Mouse (Mus musculus) bone marrow macrophage, adult 2 months (primary cell): Measurements from ENCODE around the gene Smarcc1. TPM values are rescaled to one million over a fixed set of nuclear protein-coding genes. Genes with fewer than 3 reads are reported as not detected.
"Not testable (repeated sequence)": the region's sequence is repeated elsewhere in the genome, so short reads cannot be mapped to it uniquely, and the experiment has no call there.

ENCODE experiments used
- H3K27ac ChIP-seq: 2 replicates; pipeline ENCODE4 v1.5.1; 2012; ENCODE audit warnings: low read depth, low read length; ENCODE audit not compliant: insufficient read depth
- H3K4me1 ChIP-seq: 2 replicates; pipeline ENCODE4 v1.6.1; 2012; ENCODE audit warnings: low read length; ENCODE audit not compliant: control insufficient read depth, insufficient read depth
- H3K4me3 ChIP-seq: 2 replicates; pipeline ENCODE4 v1.5.1; 2012; ENCODE audit warnings: mild to moderate bottlenecking, low read length, moderate library complexity; ENCODE audit not compliant: insufficient read depth
- CTCF ChIP-seq: IDR thresholded peaks from 2 replicates; pipeline ENCODE4 v1.5.1; 2012; ENCODE audit warnings: low read depth, mild to moderate bottlenecking, low read length, moderate library complexity
- POLR2A ChIP-seq: IDR thresholded peaks from 2 replicates; pipeline ENCODE4 v1.6.1; 2012; ENCODE audit warnings: mild to moderate bottlenecking, low read depth, low read length, borderline replicate concordance
- polyA plus RNA-seq: library from polyadenylated mRNA; stranded (reverse); fragments of >200 nt; gene quantifications from 2 replicates; pipeline ENCODE4 v1.2.4, GENCODE M21; 2012; ENCODE audit not compliant: missing spikeins, insufficient read depth, insufficient read length

Smarcc1 gene
- polyA plus RNA-seq, 1 experiment: 31.9 TPM

DNA sequence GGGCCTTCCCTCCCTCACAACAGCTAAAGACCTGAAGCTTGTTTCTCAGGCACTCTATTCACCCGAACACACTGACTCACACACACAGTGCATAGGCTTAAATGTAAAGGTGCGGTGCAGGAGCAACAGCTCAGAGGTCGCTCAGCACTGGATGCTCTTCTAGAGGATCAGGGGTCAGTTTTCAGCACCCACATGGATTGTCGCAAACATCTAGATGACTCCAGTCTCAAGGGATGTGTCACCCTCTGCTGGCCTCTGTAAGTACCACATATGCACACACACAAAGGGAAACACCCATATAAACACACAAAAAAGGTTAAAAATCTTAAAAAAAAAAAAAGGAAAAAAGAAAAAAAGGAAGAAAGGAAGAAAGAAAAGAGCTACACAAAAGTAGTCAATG, 22.7 kb upstream of the Smarcc1 start:
- H3K4me3 ChIP-seq: no peak overlapping the region
- TF ChIP-seq CTCF: no peak
- 0 out of 2 replicates have a peak, but pooled peaks cover 3% of the 10 kb centered on the region for H3K4me1 ChIP-seq
- no peak overlapping the region for H3K27ac ChIP-seq

DNA sequence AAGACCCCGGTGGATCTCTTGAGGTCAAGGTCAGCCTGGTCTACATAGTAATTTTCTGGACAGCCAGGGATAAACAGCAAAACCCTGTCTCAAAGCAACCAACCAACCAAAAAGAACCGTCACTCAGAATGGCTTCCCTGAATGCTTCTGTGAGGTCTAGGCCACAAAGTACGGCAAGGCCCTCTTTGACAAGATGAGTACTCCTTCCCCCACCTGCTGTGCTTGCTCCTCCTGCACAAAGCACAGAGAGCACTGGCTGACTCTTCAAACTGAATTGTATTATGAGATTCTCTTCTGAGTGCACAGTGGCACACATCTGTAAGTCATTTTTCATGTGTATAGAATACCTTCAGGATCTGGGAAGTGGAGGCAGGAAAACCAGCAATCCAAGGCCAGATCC, 19.7 kb upstream of the Smarcc1 start:
- Histone ChIP-seq H3K27ac (no peak overlapping the region), H3K4me3 (no peak overlapping the region), H3K4me1 (0 out of 2 replicates have a peak, but pooled peaks cover 3% of the 10 kb centered on the region)
- TF ChIP-seq POLR2A: no peak
- TF ChIP-seq CTCF: no peak

DNA sequence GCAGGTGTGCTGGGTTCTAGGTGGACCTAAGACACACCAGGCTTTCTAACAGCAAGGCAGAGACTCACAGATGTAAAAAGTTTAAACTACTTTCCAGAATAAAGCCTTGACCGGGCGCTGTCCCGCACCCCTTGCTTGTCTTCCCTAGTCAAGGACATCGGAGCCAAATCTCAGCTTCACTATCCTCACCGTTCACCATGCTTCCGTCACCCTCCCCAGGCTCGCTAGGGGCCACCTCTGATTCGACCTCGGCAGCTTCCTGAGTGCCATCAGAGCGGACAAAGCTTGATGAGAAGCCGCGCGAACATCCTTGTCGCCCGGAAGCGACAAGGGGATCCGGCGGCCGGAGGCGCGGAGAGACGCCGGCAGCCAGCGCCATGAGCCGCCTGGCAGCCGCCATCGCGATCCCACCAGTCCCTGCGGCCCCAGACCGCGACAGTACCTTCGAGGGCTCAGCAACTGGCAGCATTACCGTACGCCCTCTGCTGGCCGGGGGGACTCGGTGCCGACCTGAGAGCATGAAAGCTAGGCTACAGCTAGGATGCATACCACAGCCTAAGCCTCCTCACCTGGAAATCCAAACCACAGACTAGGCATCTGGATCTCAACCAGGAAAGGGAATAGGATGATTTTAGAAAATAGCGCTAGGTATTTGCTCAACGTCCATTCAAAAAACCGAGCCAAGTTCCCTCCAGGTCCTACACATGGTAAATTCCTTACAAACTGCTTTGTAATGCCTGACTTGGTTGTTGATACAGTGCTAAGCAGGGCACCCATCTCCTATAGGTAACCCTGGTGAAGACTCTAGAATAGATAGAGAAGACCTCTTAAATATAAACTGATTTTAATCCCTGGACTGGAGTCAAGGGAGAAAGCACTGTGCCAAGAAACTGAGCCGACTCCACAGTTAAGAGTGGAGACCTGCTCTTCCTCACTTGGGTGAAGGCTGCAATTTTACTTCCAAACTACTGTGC, 16.6 kb upstream of the Smarcc1 start:
- TF ChIP-seq CTCF (peak; percentile 78), POLR2A (peak; percentile 66; the same call in 1 of the 2 replicates)
- H3K27ac ChIP-seq: no peak overlapping the region; the same call in 1 of the 2 replicates
- H3K4me3 ChIP-seq: peak overlapping the region; percentile 70
- H3K4me1 ChIP-seq: 0 out of 2 replicates have a peak, but pooled peaks cover 3% of the 10 kb centered on the region

DNA sequence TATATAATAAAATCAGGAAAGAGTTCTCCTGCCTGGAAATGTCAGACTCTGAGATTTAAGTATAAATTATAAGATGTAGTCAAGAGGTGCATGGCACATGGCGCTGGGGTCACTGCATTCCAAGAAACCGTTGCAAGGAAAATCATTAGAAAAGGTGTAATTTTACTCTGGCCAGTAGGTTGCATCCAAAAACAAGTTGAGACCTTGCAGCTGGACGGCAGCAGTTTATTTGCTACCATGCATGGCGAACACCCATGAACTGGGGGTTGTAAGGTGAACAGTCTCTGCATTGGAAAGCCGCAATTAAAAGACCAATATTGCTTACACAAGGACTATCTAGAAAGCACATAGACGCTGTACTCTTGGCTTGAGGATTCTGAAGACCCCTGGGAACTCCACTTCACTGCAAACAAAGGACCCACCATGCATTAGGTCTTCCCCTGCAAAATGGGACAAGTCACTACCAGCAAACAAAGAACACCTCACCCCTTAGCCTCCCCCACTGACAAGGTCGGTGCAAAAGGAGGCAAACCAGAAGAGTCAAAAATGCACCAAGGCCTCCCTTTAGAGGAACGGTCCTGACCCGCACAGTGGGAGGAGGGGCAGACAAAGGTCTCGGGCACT, 1.0 kb upstream of the Smarcc1 start:
- Histone ChIP-seq H3K4me3 (peak overlapping the region; percentile 74), H3K4me1 (peaks cover 11% of the 10 kb centered on the region), H3K27ac (peak overlapping the region; percentile 83)
- no peak for TF ChIP-seq POLR2A

DNA sequence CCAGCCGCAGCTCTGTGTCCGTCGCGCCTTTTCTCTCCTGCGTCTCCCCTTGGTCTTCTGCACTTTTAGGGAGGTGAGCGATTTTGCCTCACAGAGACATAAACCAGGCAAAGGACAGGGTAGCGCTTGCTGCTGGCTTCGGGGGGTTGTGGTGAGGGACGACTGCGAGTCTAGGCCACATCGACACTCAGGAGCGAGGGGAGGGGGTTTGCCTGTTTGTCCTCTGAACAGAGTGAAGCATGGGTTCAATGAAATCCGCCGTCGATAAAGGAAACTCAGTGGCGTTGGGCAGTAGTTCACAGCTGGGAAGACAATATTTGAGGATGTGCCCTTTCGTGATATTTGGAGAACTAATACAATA, 251 bp downstream of the Smarcc1 start, which contains the start of gene Dhx30:
Dhx30 (minus strand) TSS at position 52 of the 361 bp plus-strand sequence.
- TF ChIP-seq CTCF (peak; percentile 23; the same call in 1 of the 2 replicates), POLR2A (no peak)
- peaks cover 11% of the 10 kb centered on the region for H3K4me1 ChIP-seq
- H3K4me3 ChIP-seq: peak within 1 kb of the TSS; percentile 74
- H3K27ac ChIP-seq: peak within 1 kb of the TSS; percentile 83

DNA sequence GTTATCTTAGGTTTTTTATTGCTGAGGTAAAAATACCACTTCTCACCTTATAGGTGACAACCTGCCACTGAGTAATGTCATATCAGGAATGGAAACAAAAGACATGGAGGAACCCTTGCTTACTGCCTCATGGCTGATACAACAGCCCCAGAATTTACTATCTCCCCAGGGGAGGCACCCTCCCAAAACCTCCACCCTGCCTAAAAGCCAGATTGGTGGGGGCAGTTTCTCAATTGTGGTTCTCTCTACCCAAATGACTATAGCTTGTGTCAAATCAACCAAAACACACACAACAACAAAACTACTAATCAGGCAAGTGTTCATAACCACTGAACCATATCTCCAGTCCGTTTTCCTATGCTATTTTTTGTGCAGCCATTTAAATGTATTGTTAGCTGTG, 741 bp downstream of the Smarcc1 start:
- no peak overlapping the region for H3K27ac ChIP-seq
- no peak for TF ChIP-seq CTCF
- no peak for TF ChIP-seq POLR2A
- peaks cover 11% of the 10 kb centered on the region for H3K4me1 ChIP-seq
- peak overlapping the region; percentile 74 for H3K4me3 ChIP-seq

DNA sequence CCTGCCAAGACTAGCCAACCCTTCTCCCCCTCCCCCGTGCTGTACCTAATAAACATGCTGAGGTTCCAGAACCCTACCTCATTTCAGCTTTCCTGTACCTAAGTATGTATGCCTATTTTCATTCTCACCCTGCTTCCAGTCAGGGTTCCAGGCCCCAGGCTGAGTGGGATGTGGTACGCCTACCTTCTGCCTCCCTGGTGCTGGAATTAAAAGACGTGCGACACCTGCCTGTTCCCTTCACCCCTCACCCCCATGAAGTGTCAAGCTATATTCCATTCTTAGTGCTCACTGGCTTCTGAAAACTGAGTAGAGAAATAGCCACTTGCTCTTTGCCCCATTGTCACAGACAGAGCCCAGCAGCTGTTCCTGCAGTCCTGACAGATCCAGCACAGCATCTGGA, 3.9 kb downstream of the Smarcc1 start:
- H3K4me1 ChIP-seq: peaks cover 12% of the 10 kb centered on the region
- no peak overlapping the region for H3K4me3 ChIP-seq
- TF ChIP-seq POLR2A (no peak), CTCF (no peak)

DNA sequence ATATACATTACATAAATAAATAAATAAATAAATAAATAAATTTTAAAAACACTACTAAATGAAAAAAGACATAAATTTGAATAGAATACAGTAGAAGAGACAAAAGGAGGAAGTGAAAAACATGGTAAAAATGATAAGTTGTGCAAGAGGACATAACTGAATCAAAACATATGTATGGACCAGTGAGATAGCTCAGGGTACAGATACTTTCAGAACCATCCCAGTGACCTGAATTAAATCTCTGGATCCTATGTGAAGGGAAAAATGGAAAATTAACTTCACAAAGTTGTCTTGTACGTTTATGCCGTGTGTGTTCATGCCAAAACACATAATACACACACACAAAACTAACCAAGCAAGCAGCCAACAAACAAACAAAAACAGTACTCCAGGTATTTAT, 5.8 kb downstream of the Smarcc1 start:
- no peak for TF ChIP-seq POLR2A
- TF ChIP-seq CTCF: no peak
- Histone ChIP-seq H3K4me3 (no peak overlapping the region), H3K27ac (no peak overlapping the region), H3K4me1 (peaks cover 9% of the 10 kb centered on the region)

More for the DNA sequence above, 3.9 kb downstream of the Smarcc1 start:
- no peak overlapping the region for H3K27ac ChIP-seq

DNA sequence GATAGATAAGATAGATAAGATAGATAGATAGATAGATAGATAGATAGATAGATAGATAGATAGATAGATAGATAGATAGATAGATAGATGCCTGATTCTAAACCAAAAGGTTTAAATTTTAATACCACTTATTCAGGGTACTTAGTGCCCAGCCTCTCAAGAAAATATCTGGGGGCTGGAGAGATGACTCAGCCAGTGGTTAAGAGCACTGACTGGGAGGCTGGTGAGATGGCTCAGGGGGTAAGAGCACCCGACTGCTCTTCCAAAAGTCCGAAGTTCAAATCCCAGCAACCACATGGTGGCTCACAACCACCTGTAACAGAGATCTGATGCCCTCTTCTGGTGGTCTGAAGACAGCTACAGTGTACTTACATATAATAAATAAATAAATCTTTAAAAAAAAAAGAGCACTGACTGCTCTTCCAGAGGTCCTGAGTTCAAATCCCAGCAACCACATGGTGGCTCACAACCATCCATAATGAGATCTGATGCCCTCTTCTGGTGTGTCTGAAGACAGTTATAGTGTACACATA, 6.6 kb downstream of the Smarcc1 start:
- H3K27ac ChIP-seq, H3K4me1 ChIP-seq, H3K4me3 ChIP-seq: not testable (repeated sequence)

DNA sequence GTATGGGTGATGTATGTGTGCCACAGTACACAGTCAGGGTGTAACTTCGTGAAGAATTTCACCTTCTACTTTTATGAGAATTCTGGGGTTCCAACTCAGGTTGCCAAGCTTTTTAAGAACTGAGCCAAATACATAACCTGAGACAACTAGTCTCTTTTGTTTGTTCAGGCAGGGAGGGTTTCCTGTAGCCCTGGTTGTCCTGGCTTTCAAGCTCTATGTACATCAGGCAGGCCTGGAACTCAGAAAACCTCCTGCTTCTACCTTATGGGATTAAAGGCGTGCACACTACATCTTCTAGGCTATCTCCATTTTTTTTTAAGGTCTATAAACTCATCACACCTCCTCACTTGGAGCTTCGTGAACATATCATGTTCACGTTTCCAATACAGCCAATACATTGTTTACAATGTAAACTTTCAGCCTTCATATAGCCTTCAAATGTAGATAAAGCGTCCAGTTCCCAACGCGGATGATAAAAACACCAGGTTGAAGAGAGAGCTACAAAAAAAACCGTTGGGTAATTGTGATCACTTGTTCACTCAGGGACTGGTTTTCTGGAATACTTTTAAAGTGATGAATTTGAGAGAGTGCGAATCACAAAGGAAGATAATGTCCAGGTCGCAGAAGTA, 13.5 kb downstream of the Smarcc1 start:
- H3K27ac ChIP-seq: peak overlapping the region; percentile 86
- no peak for TF ChIP-seq POLR2A
- TF ChIP-seq CTCF: no peak
- peaks cover 24% of the 10 kb centered on the region for H3K4me1 ChIP-seq
- H3K4me3 ChIP-seq: peak overlapping the region; percentile 71
